Mouse (Mus musculus) stomach, postnatal 0 days (tissue): ENCODE measurements at regions not wholly inside any gene's neighbourhood (a gene's known extent, or its start where the extent isn't known, plus 50 kb on each side); places are given as distances from the start of the nearest gene placed in this dataset.

Experiments
- CTCF ChIP-seq: IDR thresholded peaks from 2 replicates; pipeline ENCODE4 v1.5.1; 2016; ENCODE audit warnings: antibody characterized with exemption, low read depth, mild to moderate bottlenecking, moderate library complexity
- EP300 ChIP-seq: optimal IDR thresholded peaks from 2 replicates; pipeline ENCODE3; 2016; ENCODE audit warnings: antibody characterized with exemption

- TF ChIP-seq EP300 (no peak), CTCF (no peak)
Observed at GRCm38 (mm10) chr14:58336148-58336547, 265.8 kb downstream of the Fgf9 start.
